Mouse (Mus musculus) myocyte (in vitro differentiated cells): ENCODE data around the gene Lyrm9. TPM values are rescaled to one million over a fixed set of nuclear protein-coding genes. Genes with fewer than 3 reads are reported as not detected.
A peak's percentile ranks its signal among the peaks of the same experiment; 100 is the strongest.

Source experiments
- H3K27me3 ChIP-seq: one replicate; pipeline ENCODE4 v1.6.1; 2011; ENCODE audit not compliant: control insufficient read depth, insufficient read depth, insufficient read length
- H3K36me3 ChIP-seq: one replicate; pipeline ENCODE4 v1.6.1; 2011; ENCODE audit not compliant: control insufficient read depth, insufficient read depth
- H3K4me2 ChIP-seq: one replicate; pipeline ENCODE4 v1.6.1; 2011; ENCODE audit warnings: low read depth, control low read depth
- H3K4me3 ChIP-seq: one replicate; pipeline ENCODE4 v1.5.1; 2011; ENCODE audit warnings: mild to moderate bottlenecking, control low read depth, moderate library complexity
- H3K79me2 ChIP-seq: one replicate; pipeline ENCODE4 v1.6.1; 2011; ENCODE audit not compliant: control insufficient read depth, insufficient read depth
- H3ac ChIP-seq: one replicate; pipeline ENCODE4 v1.6.1; 2011; ENCODE audit not compliant: control insufficient read depth, insufficient read length
- CEBPB ChIP-seq: IDR thresholded peaks from 2 replicates; pipeline ENCODE4 v1.6.1; 2011; ENCODE audit warnings: mild to moderate bottlenecking, moderate library complexity; ENCODE audit not compliant: poor library complexity, insufficient read depth, severe bottlenecking
- E2F4 ChIP-seq: IDR thresholded peaks from one replicate; pipeline ENCODE4 v1.6.1; 2011; ENCODE audit warnings: mild to moderate bottlenecking, control low read depth, moderate library complexity; ENCODE audit not compliant: insufficient read depth
- MAX ChIP-seq: IDR thresholded peaks from one replicate; pipeline ENCODE4 v1.6.1; 2011; ENCODE audit warnings: low read depth, mild to moderate bottlenecking, control low read depth
- MYOD1 ChIP-seq, 3 experiments: IDR thresholded peaks; one replicate each; pipeline ENCODE4 v1.6.1; 2011; ENCODE audit warnings: control low read depth in 2 of 3, low read depth in 2 of 3, mild to moderate bottlenecking in 2 of 3, moderate library complexity in 1 of 3; ENCODE audit not compliant: insufficient read length in 2 of 3, control insufficient read depth in 1 of 3
- MYOG ChIP-seq, 3 experiments: IDR thresholded peaks; one replicate each; pipeline ENCODE4 v1.6.1; 2011; ENCODE audit warnings: control low read depth in 2 of 3, low read depth in 2 of 3, mild to moderate bottlenecking in 2 of 3; ENCODE audit not compliant: insufficient read length in 2 of 3, control insufficient read depth in 1 of 3, insufficient read depth in 1 of 3
- POLR2A ChIP-seq: IDR thresholded peaks from one replicate; pipeline ENCODE4 v1.6.1; 2011; ENCODE audit warnings: low read depth, mild to moderate bottlenecking, control low read depth, moderate library complexity; ENCODE audit not compliant: insufficient read length
- POLR2AphosphoS2 ChIP-seq: IDR thresholded peaks from one replicate; pipeline ENCODE4 v1.6.1; 2011; ENCODE audit warnings: low read depth, control low read depth; ENCODE audit not compliant: insufficient read length
- REST ChIP-seq: IDR thresholded peaks from one replicate; pipeline ENCODE4 v1.6.1; 2011; ENCODE audit warnings: mild to moderate bottlenecking, control low read depth, moderate library complexity; ENCODE audit not compliant: insufficient read depth, insufficient read length
- SRF ChIP-seq: IDR thresholded peaks from one replicate; pipeline ENCODE4 v1.6.1; 2011; ENCODE audit warnings: low read depth; ENCODE audit not compliant: control insufficient read depth, insufficient read length
- TCF12 ChIP-seq: IDR thresholded peaks from one replicate; pipeline ENCODE4 v1.6.1; 2011; ENCODE audit warnings: mild to moderate bottlenecking, control low read depth; ENCODE audit not compliant: poor library complexity, insufficient read depth, severe bottlenecking
- TCF3 ChIP-seq: IDR thresholded peaks from one replicate; pipeline ENCODE4 v1.6.1; 2011; ENCODE audit warnings: low read depth, control low read depth; ENCODE audit not compliant: insufficient read length
- USF1 ChIP-seq: IDR thresholded peaks from one replicate; pipeline ENCODE4 v1.6.1; 2011; ENCODE audit warnings: low read depth, mild to moderate bottlenecking, control low read depth, moderate library complexity
- polyA plus RNA-seq: library from polyadenylated mRNA; unstranded; fragments of >200 nt; fragmentation: generic; extraction: Trizol; gene quantifications from one replicate; pipeline ENCODE4 v1.2.1, GENCODE M21; 2012; ENCODE audit warnings: missing spikeins

The Lyrm9 gene
- polyA plus RNA-seq, 1 experiment, result 22.9 TPM

GRCm38 (mm10) chr11:78782791-78783347 lies 43.5 kb upstream of the Lyrm9 start:
- TF ChIP-seq MYOG (IDR thresholded peaks at IDR 0.05; ENCODE audit: control insufficient read depth in 1 of 3, insufficient read depth in 1 of 3, insufficient read length in 2 of 3, low read depth in 2 of 3) (no peak), E2F4 (no peak), TCF3 (no peak), USF1 (no peak), SRF (no peak), TCF12 (no peak), CEBPB (no peak), MYOD1 (IDR thresholded peaks at IDR 0.05; ENCODE audit: control insufficient read depth in 1 of 3, insufficient read length in 2 of 3, low read depth in 2 of 3) (no peak), POLR2AphosphoS2 (no peak), POLR2A (no peak), MAX (no peak), REST (no peak)

GRCm38 (mm10) chr11:78786013-78786431 lies 40.4 kb upstream of the Lyrm9 start:
- TF ChIP-seq POLR2A (no peak), TCF12 (no peak), REST (no peak), MAX (no peak), USF1 (no peak), MYOG (IDR thresholded peaks at IDR 0.05; ENCODE audit: control insufficient read depth in 1 of 3, insufficient read depth in 1 of 3, insufficient read length in 2 of 3, low read depth in 2 of 3) (no peak), MYOD1 (IDR thresholded peaks at IDR 0.05; ENCODE audit: control insufficient read depth in 1 of 3, insufficient read length in 2 of 3, low read depth in 2 of 3) (no peak), CEBPB (no peak), E2F4 (no peak), SRF (no peak), TCF3 (no peak)
- H3K27me3 ChIP-seq, result peaks cover 36% of the 10 kb centered on the region
- H3K4me2 ChIP-seq, result no peak overlapping the region
- no peak overlapping the region for H3ac ChIP-seq
- no peaks in the 10 kb centered on the region for H3K79me2 ChIP-seq
- no peak overlapping the region for H3K4me3 ChIP-seq
- no peaks in the 10 kb centered on the region for H3K36me3 ChIP-seq

More at GRCm38 (mm10) chr11:78782791-78783347, 43.5 kb upstream of the Lyrm9 start:
- Histone ChIP-seq H3K27me3 (peaks cover 39% of the 10 kb centered on the region), H3K36me3 (no peaks in the 10 kb centered on the region), H3K4me2 (no peak overlapping the region), H3K79me2 (no peaks in the 10 kb centered on the region), H3ac (no peak overlapping the region), H3K4me3 (no peak overlapping the region)

- H3K4me3 ChIP-seq, result no peak overlapping the region
- H3K27me3 ChIP-seq, result peaks cover 38% of the 10 kb centered on the region
- TF ChIP-seq USF1, result no peak
- TF ChIP-seq POLR2A, result no peak
- TF ChIP-seq POLR2AphosphoS2, result no peak
- TF ChIP-seq MYOG (IDR thresholded peaks at IDR 0.05; ENCODE audit: control insufficient read depth in 1 of 3, insufficient read depth in 1 of 3, insufficient read length in 2 of 3, low read depth in 2 of 3), result no peak
- no peak for TF ChIP-seq MYOD1 (IDR thresholded peaks at IDR 0.05; ENCODE audit: control insufficient read depth in 1 of 3, insufficient read length in 2 of 3, low read depth in 2 of 3)
- TF ChIP-seq TCF12, result no peak
- no peak for TF ChIP-seq MAX
- no peak overlapping the region for H3ac ChIP-seq
- H3K36me3 ChIP-seq, result no peaks in the 10 kb centered on the region
- no peaks in the 10 kb centered on the region for H3K79me2 ChIP-seq
- no peak overlapping the region for H3K4me2 ChIP-seq
Observed at GRCm38 (mm10) chr11:78789370-78790060, 36.9 kb upstream of the Lyrm9 start.

- H3K36me3 ChIP-seq, result no peaks in the 10 kb centered on the region
- H3K27me3 ChIP-seq, result peaks cover 34% of the 10 kb centered on the region
- no peaks in the 10 kb centered on the region for H3K79me2 ChIP-seq
- no peak for TF ChIP-seq POLR2AphosphoS2
- no peak for TF ChIP-seq POLR2A
- no peak for TF ChIP-seq SRF
- no peak for TF ChIP-seq REST
- peak; percentile 54; the same call in 1 of the 2 replicates for TF ChIP-seq CEBPB
- no peak overlapping the region for H3K4me3 ChIP-seq
- H3ac ChIP-seq, result no peak overlapping the region
- H3K4me2 ChIP-seq, result peak overlapping the region; percentile 12
Observed at GRCm38 (mm10) chr11:78791582-78791981, 34.8 kb upstream of the Lyrm9 start.

- no peak overlapping the region for H3ac ChIP-seq
- peaks cover 32% of the 10 kb centered on the region for H3K27me3 ChIP-seq
- no peaks in the 10 kb centered on the region for H3K79me2 ChIP-seq
- TF ChIP-seq USF1, result no peak
- TF ChIP-seq REST, result no peak
- TF ChIP-seq MYOG (IDR thresholded peaks at IDR 0.05; ENCODE audit: control insufficient read depth in 1 of 3, insufficient read depth in 1 of 3, insufficient read length in 2 of 3, low read depth in 2 of 3), result no peak
- TF ChIP-seq CEBPB, result no peak
- TF ChIP-seq TCF3, result no peak
- TF ChIP-seq MAX, result no peak
- TF ChIP-seq SRF, result no peak
- TF ChIP-seq MYOD1 (IDR thresholded peaks at IDR 0.05; ENCODE audit: control insufficient read depth in 1 of 3, insufficient read length in 2 of 3, low read depth in 2 of 3), result no peak
- TF ChIP-seq POLR2A, result no peak
- no peaks in the 10 kb centered on the region for H3K36me3 ChIP-seq
- no peak overlapping the region for H3K4me2 ChIP-seq
- no peak overlapping the region for H3K4me3 ChIP-seq
Observed at GRCm38 (mm10) chr11:78792055-78792454, 34.3 kb upstream of the Lyrm9 start.
